Mouse (Mus musculus): Measurements from ENCODE around the gene Gcnt7.

- no peak for TF ChIP-seq GATA1 (IDR thresholded peaks at IDR 0.05; ENCODE audit: borderline replicate concordance, low read length)
- TF ChIP-seq FLI1 (IDR thresholded peaks at IDR 0.05; ENCODE audit: low read length): no peak
These were observed 47.7 kb upstream of the Gcnt7 start for GRCm38 (mm10) chr2:172506121-172506520.

Measured in megakaryocyte, embryonic 14.5 days (primary cell).